Mouse (Mus musculus) liver, adult 2 months (tissue): ENCODE data around the gene Rrp1.

ENCODE experiments used
- CTCF ChIP-seq: fragments of 200-500 bp; IDR thresholded peaks from 2 replicates; pipeline ENCODE4 v1.5.1; 2011; ENCODE audit warnings: low read depth, low read length, control low read depth
- POLR2A ChIP-seq: fragments of 200-500 bp; IDR thresholded peaks from 2 replicates; pipeline ENCODE4 v1.6.1; 2011; ENCODE audit warnings: low read length, control low read depth; ENCODE audit not compliant: insufficient read depth; ENCODE audit errors: extremely low read depth

- TF ChIP-seq CTCF, result no peak
- no peak for TF ChIP-seq POLR2A
Measured at GRCm38 (mm10) chr10:78420929-78421328, 8.1 kb upstream of the Rrp1 start.
